Mouse (Mus musculus): Measurements from ENCODE around the gene Vdac2.

Vdac2 gene

GRCm38 (mm10) chr14:21820880-21821505 lies 4.0 kb upstream of the Vdac2 start:
- DNase-seq: no peak

- DNase-seq: no peak
Measured at GRCm38 (mm10) chr14:21822307-21822706, 2.7 kb upstream of the Vdac2 start.

- peak; percentile 42 for DNase-seq
Measured at GRCm38 (mm10) chr14:21822795-21823374, 2.2 kb upstream of the Vdac2 start.

- no peak for DNase-seq
Measured at GRCm38 (mm10) chr14:21823897-21824296, 1.1 kb upstream of the Vdac2 start.

- no peak for DNase-seq
Measured at GRCm38 (mm10) chr14:21825786-21826491, 901 bp downstream of the Vdac2 start.

GRCm38 (mm10) chr14:21830876-21831767 lies 6.1 kb downstream of the Vdac2 start:
- DNase-seq: peak; percentile 96

GRCm38 (mm10) chr14:21831830-21832403 lies 6.9 kb downstream of the Vdac2 start:
- DNase-seq: no peak

GRCm38 (mm10) chr14:21838336-21839017 lies 13.4 kb downstream of the Vdac2 start:
- DNase-seq: no peak

GRCm38 (mm10) chr14:21841819-21842592 lies 17.0 kb downstream of the Vdac2 start:
- DNase-seq: no peak

- no peak for DNase-seq
Measured at GRCm38 (mm10) chr14:21843263-21843662, 18.2 kb downstream of the Vdac2 start.

GRCm38 (mm10) chr14:21846827-21847380 lies 21.9 kb downstream of the Vdac2 start:
- no peak for DNase-seq

GRCm38 (mm10) chr14:21847381-21848165 lies 22.5 kb downstream of the Vdac2 start:
- peak; percentile 53 for DNase-seq

- DNase-seq: peak; percentile 94
Measured at GRCm38 (mm10) chr14:21848166-21849154, 23.4 kb downstream of the Vdac2 start, which contains the start of gene Comtd1. Comtd1 (minus strand) TSS chr14:21848977.

- DNase-seq: peak; percentile 37
Measured at GRCm38 (mm10) chr14:21849524-21850418, 24.7 kb downstream of the Vdac2 start.

- no peak for DNase-seq
Measured at GRCm38 (mm10) chr14:21850419-21851127, 25.5 kb downstream of the Vdac2 start.

- no peak for DNase-seq
Measured at GRCm38 (mm10) chr14:21851996-21852791, 27.2 kb downstream of the Vdac2 start.
